Mouse (Mus musculus) left cerebral cortex, postnatal 36 days (tissue): ENCODE results near the gene Hdac4. TPM values are rescaled to one million over a fixed set of nuclear protein-coding genes. Genes with fewer than 3 reads are reported as not detected.
A peak's percentile ranks its signal among the peaks of the same experiment; 100 is the strongest.

Experiments
- DNase-seq, 2 experiments: peaks; one replicate each; pipeline ENCODE4 v3.0.0; 2021 to 2022; ENCODE audit warnings: low spot score in 2 of 2, mixed read lengths in 1 of 2
- intact Hi-C: fragments of 180-260 bp; cut with DNase I; formaldehyde crosslinking; loops from one replicate; pipeline ENCODE4 v1.15.1; 2025
- total RNA-seq, 2 experiments: library from RNA; stranded (reverse); gene quantifications; 2 replicates each; pipeline ENCODE4 v1.2.3; 2021

The Hdac4 gene
- total RNA-seq, 2 experiments from 2014 or later: 105 to 125 TPM

GRCm38 (mm10) chr1:92139001-92139400 lies 56.5 kb downstream of the Hdac4 start:
- DNase-seq: no peak
- intact Hi-C loops: loop anchor here (5.0 kb wide), 1 partner anchor 38 kb away; no protein-coding TSS in a partner anchor

- intact Hi-C loops: loop anchor here (5.0 kb wide), 1 partner anchor 40 kb away; no protein-coding TSS in a partner anchor
- no peak for DNase-seq
These were observed 58.2 kb downstream of the Hdac4 start for GRCm38 (mm10) chr1:92137136-92137848.

GRCm38 (mm10) chr1:92136362-92136761 lies 59.1 kb downstream of the Hdac4 start:
- intact Hi-C loops: loop anchor here (5.0 kb wide), 1 partner anchor 41 kb away; no protein-coding TSS in a partner anchor
- no peak for DNase-seq

GRCm38 (mm10) chr1:92132181-92132580 lies 63.3 kb downstream of the Hdac4 start:
- no peak for DNase-seq
- intact Hi-C loops: no loop called here

- intact Hi-C loops: no loop called here
- DNase-seq: peak; percentile 29 to 42
These were observed 64.9 kb downstream of the Hdac4 start for GRCm38 (mm10) chr1:92130470-92131100.

- intact Hi-C loops: no loop called here
- no peak for DNase-seq
These were observed 65.7 kb downstream of the Hdac4 start for GRCm38 (mm10) chr1:92129751-92130150.

GRCm38 (mm10) chr1:92127785-92128184 lies 67.7 kb downstream of the Hdac4 start:
- intact Hi-C loops: no loop called here

GRCm38 (mm10) chr1:92127366-92127765 lies 68.1 kb downstream of the Hdac4 start:
- no peak for DNase-seq
- intact Hi-C loops: no loop called here

More at GRCm38 (mm10) chr1:92127785-92128184, 67.7 kb downstream of the Hdac4 start:
- no peak for DNase-seq

GRCm38 (mm10) chr1:92124497-92125201 lies 70.8 kb downstream of the Hdac4 start:
- no peak for DNase-seq
- intact Hi-C loops: no loop called here

- intact Hi-C loops: no loop called here
- no peak for DNase-seq
These were observed 76.2 kb downstream of the Hdac4 start for GRCm38 (mm10) chr1:92119303-92119702.

- intact Hi-C loops: no loop called here
- DNase-seq: no peak
These were observed 77.9 kb downstream of the Hdac4 start for GRCm38 (mm10) chr1:92117597-92117996.

GRCm38 (mm10) chr1:92116169-92116568 lies 79.3 kb downstream of the Hdac4 start:
- intact Hi-C loops: no loop called here
- DNase-seq: no peak

GRCm38 (mm10) chr1:92114091-92114490 lies 81.4 kb downstream of the Hdac4 start:
- intact Hi-C loops: no loop called here
- no peak for DNase-seq

GRCm38 (mm10) chr1:92113243-92114009 lies 82.1 kb downstream of the Hdac4 start:
- DNase-seq: no peak
- intact Hi-C loops: no loop called here

GRCm38 (mm10) chr1:92112591-92112990 lies 82.9 kb downstream of the Hdac4 start:
- DNase-seq: no peak
- intact Hi-C loops: no loop called here

GRCm38 (mm10) chr1:92111551-92111950 lies 83.9 kb downstream of the Hdac4 start:
- intact Hi-C loops: no loop called here
- no peak for DNase-seq

- DNase-seq: no peak
- intact Hi-C loops: no loop called here
These were observed 84.5 kb downstream of the Hdac4 start for GRCm38 (mm10) chr1:92111026-92111425.

- DNase-seq: no peak
These were observed 86.3 kb downstream of the Hdac4 start for GRCm38 (mm10) chr1:92109221-92109620.

GRCm38 (mm10) chr1:92108556-92108955 lies 86.9 kb downstream of the Hdac4 start:
- no peak for DNase-seq
- intact Hi-C loops: no loop called here

More at GRCm38 (mm10) chr1:92109221-92109620, 86.3 kb downstream of the Hdac4 start:
- intact Hi-C loops: no loop called here

GRCm38 (mm10) chr1:92107996-92108395 lies 87.5 kb downstream of the Hdac4 start:
- intact Hi-C loops: no loop called here
- DNase-seq: no peak
